Mouse (Mus musculus): ENCODE measurements at regions not wholly inside any gene's neighbourhood (a gene's known extent, or its start where the extent isn't known, plus 50 kb on each side); places are given as distances from the start of the nearest gene placed in this dataset.

DNA sequence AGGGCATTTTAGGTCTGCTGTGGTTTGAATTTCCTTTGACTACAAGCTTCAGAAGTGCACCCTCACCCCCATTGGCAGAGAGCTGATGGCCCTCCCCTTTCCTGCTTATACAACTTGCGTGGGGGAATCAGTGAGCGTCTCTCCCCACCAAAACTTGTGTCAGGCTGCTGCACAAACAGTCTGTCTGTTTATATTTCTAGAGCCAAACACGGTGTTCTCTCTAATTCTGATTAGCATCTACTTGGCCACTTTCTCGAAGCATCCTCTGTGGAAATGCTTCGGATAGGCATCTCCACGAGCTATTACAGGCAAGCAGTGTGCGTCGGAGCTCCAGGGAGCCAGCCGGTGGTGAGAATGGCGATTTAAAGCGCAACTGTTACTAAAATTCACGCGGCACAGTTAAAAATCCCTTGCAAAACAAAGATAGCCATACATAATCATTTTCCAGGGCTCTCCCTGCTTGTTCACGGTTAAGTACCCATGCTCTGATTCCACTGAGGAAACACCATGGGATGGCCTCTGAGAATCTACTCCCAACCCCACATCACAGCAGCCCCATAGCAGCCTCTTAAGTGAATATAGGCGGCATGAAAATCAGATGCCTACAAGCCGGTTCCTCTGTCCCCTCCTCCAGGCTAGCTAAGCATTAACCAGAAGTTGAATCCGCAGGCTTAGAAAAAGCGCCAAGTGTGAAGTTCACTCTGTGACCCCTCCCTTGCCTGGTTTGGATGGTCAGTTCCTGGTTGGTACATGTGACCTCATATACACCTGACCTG lies 273.7 kb upstream of the Sall1 start:
- H3K36me3 ChIP-seq, result no peaks in the 10 kb centered on the region
- peak overlapping the region; percentile 30 for H3K4me3 ChIP-seq (replicated peaks)
- no peak for ATAC-seq (ENCODE audit: insufficient number of reproducible peaks, low FRiP score, low TSS enrichment, low read depth)
- 21% methylated on average over 18 of the region's 18 CpGs for WGBS
- no peak overlapping the region; the same call in 1 of the 2 replicates for H3K9ac ChIP-seq
- no peaks in the 10 kb centered on the region for H3K27me3 ChIP-seq
- H3K4me2 ChIP-seq (replicated peaks), result peak overlapping the region; percentile 39
- H3K4me1 ChIP-seq, result peaks cover 12% of the 10 kb centered on the region
- no peak overlapping the region for H3K27ac ChIP-seq (replicated peaks)
- H3K9me3 ChIP-seq (replicated peaks), result no peaks in the 10 kb centered on the region

DNA sequence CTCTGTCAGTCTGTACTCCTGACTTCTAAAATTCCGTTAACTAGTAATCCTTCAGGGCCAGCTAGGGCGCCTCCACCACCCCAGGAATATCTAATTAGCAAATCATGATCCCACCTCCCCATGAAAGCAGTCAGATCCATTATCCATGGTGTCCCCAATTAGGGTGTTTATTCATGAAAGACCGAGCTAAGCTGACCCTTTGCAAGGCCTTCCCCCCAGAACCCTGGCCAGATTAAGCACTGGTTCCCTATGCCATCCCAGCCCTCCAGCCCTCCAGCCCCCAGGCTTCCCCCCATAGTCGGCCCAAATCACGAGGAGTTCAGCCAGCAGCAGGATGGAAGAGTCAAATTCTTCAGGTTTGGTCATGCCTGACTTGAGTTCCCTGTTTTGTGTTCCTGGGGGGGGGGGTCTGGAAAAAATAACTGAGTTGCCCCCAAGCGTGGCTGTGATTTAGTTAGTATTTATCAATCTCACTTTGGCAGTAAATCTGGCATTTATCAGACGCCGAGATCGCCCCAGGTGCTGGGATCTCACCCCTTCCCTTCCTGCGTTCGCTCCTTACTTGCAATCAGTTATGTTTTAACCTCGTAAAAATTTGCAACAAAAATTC lies 272.7 kb upstream of the Sall1 start:
- no peaks in the 10 kb centered on the region for H3K36me3 ChIP-seq
- peak overlapping the region; percentile 39; the same call in 1 of the 2 replicates for H3K4me2 ChIP-seq (replicated peaks)
- H3K9ac ChIP-seq, result no peak overlapping the region
- H3K9me3 ChIP-seq (replicated peaks), result no peaks in the 10 kb centered on the region
- no peak overlapping the region for H3K4me3 ChIP-seq (replicated peaks)
- 38% methylated on average over 12 of the region's 12 CpGs for WGBS
- H3K4me1 ChIP-seq, result peaks cover 12% of the 10 kb centered on the region
- no peak for ATAC-seq (ENCODE audit: insufficient number of reproducible peaks, low FRiP score, low TSS enrichment, low read depth)
- no peaks in the 10 kb centered on the region for H3K27me3 ChIP-seq
- no peak overlapping the region for H3K27ac ChIP-seq (replicated peaks)

DNA sequence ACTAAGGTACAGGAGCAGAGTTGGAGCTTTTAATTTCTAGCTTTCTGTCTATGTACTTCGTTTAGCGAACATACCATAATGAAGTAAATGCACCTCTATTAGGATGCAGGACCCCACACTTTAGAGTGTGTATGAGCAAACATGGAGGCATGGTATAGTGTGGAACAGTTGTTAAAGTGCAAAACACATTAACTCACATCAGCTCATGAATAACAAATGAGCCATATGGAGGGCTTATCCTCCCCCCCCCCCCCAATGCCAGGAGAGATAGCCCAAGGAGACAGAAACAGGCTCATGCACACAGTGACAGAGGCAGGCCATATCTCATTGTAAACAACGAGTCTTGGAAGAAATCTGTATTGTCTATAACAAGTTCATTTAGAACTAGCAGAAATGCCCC lies 270.9 kb upstream of the Sall1 start:
- H3K4me2 ChIP-seq (replicated peaks), result no peak overlapping the region
- H3K27ac ChIP-seq (replicated peaks), result no peak overlapping the region
- ATAC-seq (ENCODE audit: insufficient number of reproducible peaks, low FRiP score, low TSS enrichment, low read depth), result no peak
- no peak overlapping the region for H3K9ac ChIP-seq
- WGBS, result 85% methylated on average over 3 of the region's 3 CpGs
- H3K4me1 ChIP-seq, result peaks cover 12% of the 10 kb centered on the region
- no peaks in the 10 kb centered on the region for H3K36me3 ChIP-seq
- H3K4me3 ChIP-seq (replicated peaks), result no peak overlapping the region
- no peaks in the 10 kb centered on the region for H3K27me3 ChIP-seq
- H3K9me3 ChIP-seq (replicated peaks), result no peaks in the 10 kb centered on the region

DNA sequence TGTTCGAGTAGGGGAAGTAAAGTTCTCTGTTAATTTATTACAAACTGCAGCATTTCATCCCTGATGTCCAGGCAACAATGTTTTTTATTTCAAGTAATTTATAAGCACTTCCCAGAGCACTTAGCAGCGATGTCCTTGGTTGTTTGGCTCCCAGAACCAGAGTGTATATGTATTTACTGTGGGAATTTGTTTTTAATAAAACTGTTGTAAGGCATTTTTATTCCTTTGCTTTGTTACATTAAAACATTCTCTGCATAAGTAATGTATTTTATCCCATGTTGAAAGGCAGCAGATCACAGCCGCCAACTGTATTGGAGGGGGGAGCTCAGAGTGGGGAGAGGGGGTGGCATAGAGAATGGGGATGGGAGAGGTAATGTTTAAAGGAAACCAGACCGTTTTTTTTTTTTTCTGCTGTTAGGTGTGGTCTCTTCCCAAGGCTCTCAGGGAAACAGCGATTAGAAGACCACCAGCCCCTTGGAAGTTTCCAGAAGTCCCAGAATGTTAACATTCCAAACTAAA lies 266.8 kb upstream of the Sall1 start:
- ATAC-seq (ENCODE audit: insufficient number of reproducible peaks, low FRiP score, low TSS enrichment, low read depth), result no peak

DNA sequence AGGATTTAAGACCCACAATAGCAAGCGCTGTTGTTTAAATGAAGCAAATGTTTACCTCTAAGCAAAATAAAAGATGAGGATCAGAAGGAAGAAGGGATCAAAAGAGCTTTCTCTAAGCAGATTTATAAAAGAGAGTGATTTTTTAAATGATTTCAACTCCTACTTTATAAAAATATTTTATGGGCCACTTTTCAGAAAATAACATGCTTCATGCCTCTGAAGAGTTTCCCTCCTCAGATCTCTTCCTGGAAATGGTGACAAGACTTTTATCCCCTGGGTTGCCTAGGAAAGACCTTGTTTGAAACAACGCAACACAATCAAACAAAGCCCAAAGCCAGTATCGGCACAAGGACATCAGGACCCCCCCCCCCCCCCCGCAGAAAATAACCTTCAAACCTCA lies 265.6 kb upstream of the Sall1 start:
- Histone ChIP-seq H3K4me2 (replicated peaks) (no peak overlapping the region), H3K4me3 (replicated peaks) (no peak overlapping the region), H3K9me3 (replicated peaks) (no peaks in the 10 kb centered on the region), H3K27ac (replicated peaks) (no peak overlapping the region), H3K36me3 (no peaks in the 10 kb centered on the region), H3K9ac (no peak overlapping the region), H3K4me1 (no peaks in the 10 kb centered on the region), H3K27me3 (no peaks in the 10 kb centered on the region)
- ATAC-seq (ENCODE audit: insufficient number of reproducible peaks, low FRiP score, low TSS enrichment, low read depth), result no peak
- WGBS, result 27% methylated on average over 4 of the region's 4 CpGs

More for the DNA sequence above, 266.8 kb upstream of the Sall1 start:
- H3K4me3 ChIP-seq (replicated peaks), result no peak overlapping the region
- H3K4me1 ChIP-seq, result no peaks in the 10 kb centered on the region
- H3K4me2 ChIP-seq (replicated peaks), result no peak overlapping the region
- no peaks in the 10 kb centered on the region for H3K9me3 ChIP-seq (replicated peaks)
- H3K9ac ChIP-seq, result no peak overlapping the region
- no peaks in the 10 kb centered on the region for H3K27me3 ChIP-seq
- H3K36me3 ChIP-seq, result no peaks in the 10 kb centered on the region
- 37% methylated on average over 5 of the region's 5 CpGs for WGBS
- H3K27ac ChIP-seq (replicated peaks), result no peak overlapping the region; the same call in 1 of the 2 replicates

DNA sequence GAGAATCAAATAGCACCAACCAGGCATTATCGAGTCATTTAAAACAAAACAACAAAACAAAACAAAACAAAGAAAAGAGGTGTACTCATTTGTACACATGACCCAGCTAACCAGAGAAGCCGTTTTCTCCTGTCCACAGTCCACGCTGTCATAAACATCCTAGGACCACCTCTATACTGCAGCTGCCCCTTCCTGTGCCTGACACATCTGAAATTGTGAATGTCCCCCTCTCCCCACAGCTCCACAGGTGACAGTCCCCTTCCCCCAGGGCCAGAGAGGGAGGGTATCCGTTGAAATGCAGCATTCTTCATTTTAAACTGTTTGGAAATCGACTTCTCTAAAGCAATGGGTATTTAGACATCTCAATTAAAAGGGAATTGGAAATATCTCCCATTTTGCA lies 265.0 kb upstream of the Sall1 start:
- Histone ChIP-seq H3K9ac (no peak overlapping the region), H3K9me3 (replicated peaks) (no peaks in the 10 kb centered on the region), H3K4me1 (no peaks in the 10 kb centered on the region), H3K27ac (replicated peaks) (no peak overlapping the region), H3K4me3 (replicated peaks) (no peak overlapping the region), H3K4me2 (replicated peaks) (no peak overlapping the region), H3K27me3 (no peaks in the 10 kb centered on the region), H3K36me3 (no peaks in the 10 kb centered on the region)
- ATAC-seq (ENCODE audit: insufficient number of reproducible peaks, low FRiP score, low TSS enrichment, low read depth), result no peak
- 38% methylated on average over 5 of the region's 5 CpGs for WGBS

DNA sequence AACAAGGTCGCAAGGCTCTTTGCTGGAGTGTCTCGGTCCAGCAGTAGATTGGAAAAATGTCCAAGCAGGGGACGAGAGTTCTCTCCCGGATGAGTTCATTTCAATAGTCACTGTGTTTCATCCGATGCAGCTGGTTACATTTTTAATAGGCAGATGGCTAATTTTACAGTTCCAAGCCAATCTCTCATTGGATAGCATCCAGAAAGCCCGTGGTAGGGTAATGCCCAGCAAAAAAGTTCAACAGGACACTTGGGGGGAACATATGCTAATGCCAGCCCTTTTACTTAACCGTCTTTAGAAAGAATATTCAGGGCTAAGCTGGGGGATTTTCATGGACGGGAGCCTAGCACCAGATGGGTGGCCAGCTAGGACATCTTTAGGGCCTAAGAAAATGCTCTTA lies 264.6 kb upstream of the Sall1 start:
- no peak overlapping the region for H3K4me3 ChIP-seq (replicated peaks)
- H3K27me3 ChIP-seq, result no peaks in the 10 kb centered on the region
- WGBS, result 37% methylated on average over 8 of the region's 8 CpGs
- H3K9ac ChIP-seq, result no peak overlapping the region
- no peaks in the 10 kb centered on the region for H3K36me3 ChIP-seq
- H3K27ac ChIP-seq (replicated peaks), result no peak overlapping the region
- no peaks in the 10 kb centered on the region for H3K9me3 ChIP-seq (replicated peaks)
- H3K4me1 ChIP-seq, result no peaks in the 10 kb centered on the region
- no peak for ATAC-seq (ENCODE audit: insufficient number of reproducible peaks, low FRiP score, low TSS enrichment, low read depth)
- no peak overlapping the region for H3K4me2 ChIP-seq (replicated peaks)

DNA sequence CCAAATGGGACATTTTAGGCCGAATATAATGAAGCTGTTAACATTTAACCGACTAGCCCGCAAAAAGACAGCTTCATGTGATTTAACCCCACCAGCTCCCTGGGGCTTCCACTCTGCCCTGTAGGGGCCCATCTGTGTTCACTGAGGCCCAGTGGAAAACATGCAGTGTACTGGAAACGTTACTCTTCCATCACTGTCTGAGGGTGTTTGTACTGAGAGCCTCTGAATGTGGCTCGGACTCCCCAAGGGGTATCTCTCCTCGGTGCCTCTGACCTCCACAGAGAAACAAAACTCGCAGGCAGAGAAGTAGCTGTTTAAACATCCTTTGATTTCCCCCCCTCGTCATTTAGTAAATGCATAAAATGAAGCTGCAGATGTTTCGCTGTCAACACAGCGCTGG lies 263.6 kb upstream of the Sall1 start:
- Histone ChIP-seq H3K4me3 (replicated peaks) (no peak overlapping the region), H3K4me1 (no peaks in the 10 kb centered on the region), H3K4me2 (replicated peaks) (no peak overlapping the region), H3K9me3 (replicated peaks) (no peaks in the 10 kb centered on the region), H3K36me3 (no peaks in the 10 kb centered on the region), H3K27me3 (no peaks in the 10 kb centered on the region), H3K9ac (no peak overlapping the region), H3K27ac (replicated peaks) (no peak overlapping the region)
- WGBS, result 40% methylated on average over 10 of the region's 10 CpGs
- ATAC-seq (ENCODE audit: insufficient number of reproducible peaks, low FRiP score, low TSS enrichment, low read depth), result no peak

DNA sequence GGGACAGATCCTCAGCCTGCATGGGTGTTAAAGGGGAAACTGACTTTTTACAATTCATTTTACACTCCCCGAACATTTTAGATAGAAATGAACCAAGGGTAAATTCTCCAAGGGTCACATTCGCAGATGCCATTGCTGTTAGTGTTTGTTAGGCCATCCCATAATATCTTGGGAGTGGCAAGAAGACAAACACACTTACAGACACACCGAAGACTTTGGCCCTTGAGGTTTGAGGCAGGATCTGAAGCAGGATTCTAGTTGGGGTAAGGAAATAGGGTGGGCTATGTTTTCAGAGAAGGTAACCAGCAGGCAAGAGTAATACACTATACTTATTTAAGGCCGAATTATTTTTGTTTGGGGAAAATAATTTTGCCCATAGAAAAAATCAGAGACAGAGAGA lies 263.1 kb upstream of the Sall1 start:
- Histone ChIP-seq H3K9me3 (replicated peaks) (no peaks in the 10 kb centered on the region), H3K27me3 (no peaks in the 10 kb centered on the region), H3K27ac (replicated peaks) (no peak overlapping the region), H3K4me1 (no peaks in the 10 kb centered on the region), H3K36me3 (no peaks in the 10 kb centered on the region), H3K4me2 (replicated peaks) (no peak overlapping the region), H3K9ac (no peak overlapping the region), H3K4me3 (replicated peaks) (no peak overlapping the region)
- ATAC-seq (ENCODE audit: insufficient number of reproducible peaks, low FRiP score, low TSS enrichment, low read depth), result no peak
- WGBS, result 83% methylated on average over 4 of the region's 4 CpGs

DNA sequence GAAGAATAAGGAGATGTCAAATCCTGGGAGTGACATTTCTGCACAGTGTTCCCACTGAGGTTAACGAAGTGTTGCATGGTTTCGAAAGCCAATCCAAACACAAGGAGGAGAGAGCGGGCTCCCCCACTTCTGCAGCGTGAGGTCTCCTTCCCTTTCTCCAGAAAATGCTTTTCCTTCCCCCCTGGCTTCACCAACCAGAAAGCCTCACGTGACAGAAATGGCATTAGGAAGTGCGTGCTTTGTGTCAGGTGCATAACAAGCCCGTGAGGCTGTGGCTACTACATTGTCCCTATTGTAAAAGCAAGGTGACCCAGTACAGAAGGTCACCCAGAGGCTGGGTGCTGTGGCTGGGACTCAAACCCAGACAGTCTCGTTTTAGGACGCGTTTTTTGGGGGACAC lies 260.2 kb upstream of the Sall1 start:
- Histone ChIP-seq H3K4me3 (replicated peaks) (no peak overlapping the region), H3K9ac (no peak overlapping the region), H3K36me3 (no peaks in the 10 kb centered on the region), H3K27me3 (no peaks in the 10 kb centered on the region), H3K4me2 (replicated peaks) (no peak overlapping the region), H3K4me1 (no peaks in the 10 kb centered on the region), H3K9me3 (replicated peaks) (no peaks in the 10 kb centered on the region), H3K27ac (replicated peaks) (no peak overlapping the region)
- ATAC-seq (ENCODE audit: insufficient number of reproducible peaks, low FRiP score, low TSS enrichment, low read depth), result no peak
- 67% methylated on average over 10 of the region's 10 CpGs for WGBS

DNA sequence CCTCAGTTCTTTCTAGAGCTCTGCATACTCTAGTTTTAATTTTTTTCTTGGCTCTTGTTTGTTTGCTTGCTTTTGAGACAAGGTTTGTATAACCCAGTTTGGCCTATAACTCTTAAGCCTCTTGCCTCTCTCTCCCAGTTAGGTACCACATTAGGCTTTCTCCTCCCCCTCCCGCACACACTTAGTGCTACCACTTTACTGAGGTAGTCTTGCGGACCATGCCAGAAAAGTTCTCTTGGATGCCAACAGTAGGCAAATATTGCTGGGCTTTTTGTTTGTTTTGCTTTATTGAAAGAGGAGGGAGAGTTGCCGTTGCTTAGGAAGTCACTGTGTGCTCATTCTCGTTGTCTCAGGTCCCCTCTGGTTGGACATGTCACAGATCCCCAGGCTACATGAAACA lies 259.4 kb upstream of the Sall1 start:
- Histone ChIP-seq H3K4me3 (replicated peaks) (no peak overlapping the region), H3K36me3 (no peaks in the 10 kb centered on the region), H3K9me3 (replicated peaks) (no peaks in the 10 kb centered on the region), H3K4me2 (replicated peaks) (no peak overlapping the region), H3K4me1 (no peaks in the 10 kb centered on the region), H3K27me3 (no peaks in the 10 kb centered on the region), H3K9ac (no peak overlapping the region), H3K27ac (replicated peaks) (no peak overlapping the region)
- no peak for ATAC-seq (ENCODE audit: insufficient number of reproducible peaks, low FRiP score, low TSS enrichment, low read depth)
- WGBS, result 80% methylated on average over 4 of the region's 4 CpGs

DNA sequence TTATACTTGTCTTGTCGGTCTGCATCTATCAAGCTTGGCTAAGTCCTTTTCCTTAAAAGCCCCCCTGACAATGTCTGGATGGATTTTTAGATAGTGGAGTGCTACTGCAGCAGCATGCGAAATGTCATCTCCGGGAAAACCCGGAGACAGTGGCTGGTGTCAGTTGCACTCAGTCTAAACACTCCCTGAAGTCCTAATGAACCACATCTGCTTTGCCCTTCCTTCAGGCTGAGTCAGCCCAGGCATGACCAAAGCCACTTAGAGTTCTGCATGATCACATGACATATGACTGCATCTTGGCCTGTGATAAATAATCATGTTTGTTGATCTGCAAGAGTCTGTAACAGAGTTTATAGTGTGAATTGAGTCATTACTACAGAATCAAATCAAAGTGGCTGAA lies 255.7 kb upstream of the Sall1 start:
- 34% methylated on average over 4 of the region's 4 CpGs for WGBS
- H3K4me3 ChIP-seq (replicated peaks), result no peak overlapping the region
- no peak overlapping the region for H3K4me2 ChIP-seq (replicated peaks)

More for the DNA sequence above, 255.7 kb upstream of the Sall1 start:
- Histone ChIP-seq H3K4me1 (no peaks in the 10 kb centered on the region), H3K36me3 (no peaks in the 10 kb centered on the region), H3K27me3 (no peaks in the 10 kb centered on the region), H3K27ac (replicated peaks) (no peak overlapping the region), H3K9me3 (replicated peaks) (no peaks in the 10 kb centered on the region), H3K9ac (no peak overlapping the region)
- ATAC-seq (ENCODE audit: insufficient number of reproducible peaks, low FRiP score, low TSS enrichment, low read depth), result no peak

All from embryonic facial prominence, embryonic 15.5 days (tissue).